Mouse (Mus musculus) testis, adult 2 months (tissue): ENCODE results near the gene Msi1. TPM values are rescaled to one million over a fixed set of nuclear protein-coding genes. Genes with fewer than 3 reads are reported as not detected.

Experiments used
- H3K27ac ChIP-seq: fragments of 200-500 bp; 2 replicates; pipeline ENCODE4 v1.5.1; 2012; ENCODE audit warnings: low read depth, low read length; ENCODE audit not compliant: control insufficient read depth, insufficient read depth
- H3K27me3 ChIP-seq: fragments of 200-500 bp; 2 replicates; pipeline ENCODE4 v1.6.1; 2012; ENCODE audit warnings: mild to moderate bottlenecking, low read length, moderate library complexity; ENCODE audit not compliant: control insufficient read depth, insufficient read depth
- H3K36me3 ChIP-seq: fragments of 200-500 bp; 2 replicates; pipeline ENCODE4 v1.6.1; 2012; ENCODE audit warnings: mild to moderate bottlenecking, low read length; ENCODE audit not compliant: control insufficient read depth, insufficient read depth
- H3K4me1 ChIP-seq: fragments of 200-500 bp; 2 replicates; pipeline ENCODE4 v1.6.1; 2012; ENCODE audit warnings: low read length; ENCODE audit not compliant: control insufficient read depth, insufficient read depth
- H3K4me3 ChIP-seq: fragments of 200-500 bp; 2 replicates; pipeline ENCODE4 v1.5.1; 2012; ENCODE audit warnings: low read depth, mild to moderate bottlenecking, low read length, moderate library complexity, mixed read lengths; ENCODE audit not compliant: control insufficient read depth
- CTCF ChIP-seq: fragments of 200-500 bp; IDR thresholded peaks from 2 replicates; pipeline ENCODE4 v1.5.1; 2012; ENCODE audit warnings: low read depth, mild to moderate bottlenecking, inconsistent platforms, low read length, moderate library complexity; ENCODE audit not compliant: control insufficient read depth, insufficient read depth, insufficient replicate concordance
- POLR2A ChIP-seq: fragments of 200-500 bp; IDR thresholded peaks from 2 replicates; pipeline ENCODE4 v1.6.1; 2012; ENCODE audit warnings: low read depth, mild to moderate bottlenecking, inconsistent platforms, low read length, moderate library complexity; ENCODE audit not compliant: control insufficient read depth
- polyA plus RNA-seq: library from polyadenylated mRNA; depleted of rRNA; stranded (reverse); fragments of >200 nt; gene quantifications from 2 replicates; pipeline ENCODE4 v1.2.3, GENCODE M21; 2012

The Msi1 gene
- polyA plus RNA-seq, 1 experiment: 61.9 TPM

DNA sequence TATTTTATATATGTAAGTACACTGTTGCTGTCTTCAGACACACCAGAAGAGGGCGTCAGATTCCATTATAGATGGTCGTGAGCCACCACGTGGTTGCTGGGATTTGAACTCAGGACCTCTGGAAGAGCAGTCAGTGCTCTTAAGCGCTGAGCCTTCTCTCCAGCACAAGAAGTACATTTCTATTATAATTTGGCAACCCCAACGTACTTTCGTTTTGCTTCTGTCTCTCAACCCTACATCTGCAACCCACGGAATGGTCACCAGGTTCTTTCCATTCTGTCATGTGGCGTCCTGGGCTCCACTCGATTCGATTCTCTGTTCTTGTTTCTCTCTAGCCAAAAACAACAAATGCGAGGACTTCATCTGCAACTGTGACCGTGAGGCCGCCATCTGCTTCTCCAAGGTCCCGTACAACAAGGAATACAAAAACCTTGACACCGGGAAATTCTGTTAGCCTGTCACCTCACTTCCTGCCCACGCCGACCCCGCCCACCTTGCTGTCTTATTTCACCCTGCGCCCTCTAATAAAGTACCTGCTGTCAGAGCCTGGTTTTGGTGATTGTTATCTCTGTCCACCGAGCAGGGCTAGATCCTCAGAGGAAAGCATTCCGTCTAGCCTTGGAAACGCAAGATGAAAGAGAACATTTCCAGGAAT lies 44.9 kb downstream of the Msi1 start:
- H3K27ac ChIP-seq: peak overlapping the region; percentile 54
- no peaks in the 10 kb centered on the region for H3K36me3 ChIP-seq
- H3K4me1 ChIP-seq: peaks cover 26% of the 10 kb centered on the region
- TF ChIP-seq CTCF (no peak), POLR2A (no peak)
- H3K27me3 ChIP-seq: no peaks in the 10 kb centered on the region; the same call in 1 of the 2 replicates
- H3K4me3 ChIP-seq: peak overlapping the region; percentile 51

DNA sequence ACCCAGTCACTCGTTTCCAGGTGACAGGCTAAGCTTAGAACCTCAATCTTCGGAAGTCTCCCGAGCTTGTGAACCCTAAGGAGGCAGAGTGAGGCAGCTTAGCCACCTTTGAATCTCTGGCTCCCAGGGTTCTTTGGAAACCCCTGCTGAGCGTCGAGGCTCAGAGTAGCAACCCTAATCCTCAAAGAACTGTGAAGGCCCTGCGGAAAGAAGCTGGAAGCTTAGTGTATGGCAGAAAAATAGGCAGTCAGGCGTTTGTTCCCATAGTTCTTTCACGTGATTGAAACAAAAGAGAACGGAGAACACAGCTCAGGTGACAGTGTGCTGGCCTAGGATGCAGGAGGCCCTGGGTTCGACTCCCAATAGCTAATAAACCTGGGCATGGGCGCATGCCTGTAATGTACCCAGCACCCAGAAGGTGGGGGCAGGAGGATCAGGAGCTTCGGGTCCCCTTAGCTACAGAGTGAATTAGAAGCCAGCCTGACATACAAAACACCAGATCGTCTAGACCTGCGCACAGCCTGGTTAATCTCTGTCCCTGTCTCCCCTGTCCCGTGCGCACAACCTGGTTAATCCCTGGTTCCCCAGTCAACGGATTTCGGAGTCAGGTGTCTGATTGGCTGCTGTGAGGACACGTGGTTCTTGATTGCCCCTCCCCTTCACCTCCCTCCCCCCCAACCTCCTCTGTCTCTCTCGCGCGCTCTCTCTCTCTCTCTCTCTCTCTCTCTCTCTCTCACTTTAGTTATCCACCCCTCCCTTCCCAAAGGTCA lies 46.1 kb downstream of the Msi1 start:
- TF ChIP-seq CTCF (no peak), POLR2A (no peak)
- H3K4me1 ChIP-seq: peaks cover 35% of the 10 kb centered on the region
- no peaks in the 10 kb centered on the region; the same call in 1 of the 2 replicates for H3K27me3 ChIP-seq
- H3K36me3 ChIP-seq: no peaks in the 10 kb centered on the region
- peak overlapping the region; percentile 74 for H3K4me3 ChIP-seq
- H3K27ac ChIP-seq: peak overlapping the region; percentile 53

DNA sequence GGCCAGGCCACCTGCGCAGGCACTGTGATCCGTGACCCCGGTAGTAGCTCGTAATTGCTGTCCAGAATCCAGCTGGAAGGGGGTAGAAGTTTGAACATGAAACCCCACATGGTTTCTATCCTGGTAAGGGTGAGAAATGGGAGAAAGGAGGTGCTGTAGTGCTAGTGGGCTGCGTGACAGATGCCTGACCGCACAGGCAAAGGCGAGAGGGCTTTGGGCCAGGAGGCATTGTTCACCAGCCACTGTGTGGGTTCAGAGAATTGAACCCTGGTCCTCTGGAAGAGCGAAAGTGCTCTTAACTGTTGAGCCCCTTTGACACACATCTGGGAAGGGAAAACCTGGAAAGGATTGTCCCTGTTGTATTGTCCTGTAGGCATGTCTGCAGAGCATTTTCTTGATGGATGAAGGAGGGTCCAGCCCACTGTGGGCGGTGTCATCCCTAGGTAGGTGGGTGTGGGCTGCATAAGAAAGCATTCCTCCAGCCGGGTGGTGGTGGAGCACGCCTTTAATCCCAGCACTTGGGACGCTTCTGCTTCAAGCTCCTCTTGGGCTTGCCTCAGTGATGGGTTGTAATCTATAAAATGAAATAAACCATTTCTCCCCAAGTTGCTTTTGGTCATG lies 46.8 kb downstream of the Msi1 start:
- TF ChIP-seq CTCF (no peak), POLR2A (no peak)
- no peaks in the 10 kb centered on the region; the same call in 1 of the 2 replicates for H3K27me3 ChIP-seq
- peak overlapping the region; percentile 74 for H3K4me3 ChIP-seq
- H3K4me1 ChIP-seq: peaks cover 32% of the 10 kb centered on the region
- H3K27ac ChIP-seq: no peak overlapping the region
- no peaks in the 10 kb centered on the region for H3K36me3 ChIP-seq

DNA sequence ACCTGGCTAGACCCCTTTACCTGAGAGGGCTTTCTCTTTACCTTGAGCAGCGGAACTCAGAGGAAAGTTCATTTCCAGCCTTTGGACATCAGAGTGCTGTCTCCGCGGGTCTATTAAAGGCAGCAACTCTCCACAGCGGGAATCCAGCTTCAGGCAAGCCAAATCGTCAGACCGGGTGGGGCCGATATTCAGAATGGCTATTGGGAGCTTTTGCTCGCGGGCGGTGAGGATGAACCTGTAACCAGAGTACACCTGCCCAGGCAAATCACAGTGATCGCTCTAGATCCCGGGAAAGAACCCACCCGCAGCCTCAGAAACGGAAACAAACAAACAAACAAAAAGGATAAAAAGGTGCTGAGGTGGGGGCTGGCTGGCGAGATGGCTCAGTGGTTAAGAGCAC lies 50.2 kb downstream of the Msi1 start:
- peak overlapping the region; percentile 47 for H3K4me3 ChIP-seq
- TF ChIP-seq POLR2A: no peak
- peaks cover 6% of the 10 kb centered on the region; the same call in 1 of the 2 replicates for H3K27me3 ChIP-seq
- H3K4me1 ChIP-seq: peaks cover 42% of the 10 kb centered on the region
- no peak overlapping the region for H3K27ac ChIP-seq
- no peaks in the 10 kb centered on the region for H3K36me3 ChIP-seq

DNA sequence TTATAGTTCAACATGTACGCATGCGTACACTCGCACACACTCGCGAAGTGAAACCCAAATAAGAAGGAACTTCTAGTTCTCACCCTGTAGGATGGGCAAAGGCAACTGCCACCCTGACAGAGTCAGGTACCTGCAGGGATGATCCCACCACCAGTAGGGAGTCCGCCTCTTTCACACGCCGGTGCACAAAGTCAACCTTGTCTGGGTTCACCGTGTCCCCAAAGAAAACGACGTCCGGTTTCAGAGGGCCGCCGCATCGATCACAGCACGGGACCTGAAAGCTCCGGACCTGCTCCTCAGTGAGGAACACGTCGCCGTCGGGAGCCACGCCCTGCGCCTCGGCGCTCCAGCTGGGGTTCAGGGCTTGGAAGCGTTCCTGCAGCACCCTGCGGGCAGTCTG lies 50.7 kb downstream of the Msi1 start:
- Histone ChIP-seq H3K27ac (no peak overlapping the region), H3K4me1 (peaks cover 38% of the 10 kb centered on the region), H3K4me3 (peak overlapping the region; percentile 85), H3K36me3 (no peaks in the 10 kb centered on the region), H3K27me3 (peaks cover 6% of the 10 kb centered on the region; the same call in 1 of the 2 replicates)
- TF ChIP-seq POLR2A (no peak), CTCF (no peak)

DNA sequence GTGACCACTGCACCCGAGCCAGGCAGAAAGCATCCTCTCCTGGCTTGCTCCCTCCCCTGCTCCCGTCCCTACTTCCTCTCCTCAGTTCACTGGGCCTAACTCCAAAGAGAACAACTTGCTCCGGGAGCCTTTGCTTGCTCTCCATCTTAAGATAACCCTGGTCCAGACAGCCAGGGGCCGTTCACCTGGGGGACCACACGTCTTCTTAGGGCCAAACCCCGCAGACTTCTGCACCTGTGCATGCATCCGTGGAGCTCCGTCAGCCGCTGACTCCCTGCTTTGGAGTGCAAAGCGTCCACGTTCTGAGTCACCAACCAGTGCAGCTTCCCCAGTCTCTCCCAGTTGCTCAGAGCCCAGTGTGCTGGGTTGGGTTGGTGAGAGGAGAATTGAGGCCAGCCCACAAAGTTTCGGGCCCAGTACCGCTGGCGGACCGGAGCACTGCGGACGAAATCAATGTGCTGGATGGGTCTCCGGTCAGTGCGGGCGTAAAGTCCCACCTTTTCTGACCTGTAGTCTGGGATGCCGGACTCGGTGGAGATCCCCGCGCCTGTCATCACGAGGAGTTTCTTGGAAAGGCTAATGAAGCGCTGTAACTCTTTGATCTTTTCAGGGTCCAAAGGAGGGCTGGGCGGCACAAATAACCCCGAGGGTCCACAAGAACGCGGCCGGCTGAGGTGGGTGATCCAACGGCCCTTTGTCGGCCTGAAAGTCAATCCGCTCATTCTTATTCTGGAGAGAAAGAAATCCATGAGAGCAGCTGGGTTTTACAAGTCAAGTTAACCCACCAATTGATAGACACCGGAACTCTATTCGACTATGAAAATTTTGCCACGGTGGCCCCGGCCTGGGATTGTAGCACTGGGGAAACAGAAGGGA lies 53.2 kb downstream of the Msi1 start:
- Histone ChIP-seq H3K36me3 (no peaks in the 10 kb centered on the region), H3K27ac (no peak overlapping the region), H3K4me1 (peaks cover 28% of the 10 kb centered on the region), H3K27me3 (peaks cover 6% of the 10 kb centered on the region; the same call in 1 of the 2 replicates), H3K4me3 (peak overlapping the region; percentile 82)
- TF ChIP-seq CTCF (no peak), POLR2A (no peak)

DNA sequence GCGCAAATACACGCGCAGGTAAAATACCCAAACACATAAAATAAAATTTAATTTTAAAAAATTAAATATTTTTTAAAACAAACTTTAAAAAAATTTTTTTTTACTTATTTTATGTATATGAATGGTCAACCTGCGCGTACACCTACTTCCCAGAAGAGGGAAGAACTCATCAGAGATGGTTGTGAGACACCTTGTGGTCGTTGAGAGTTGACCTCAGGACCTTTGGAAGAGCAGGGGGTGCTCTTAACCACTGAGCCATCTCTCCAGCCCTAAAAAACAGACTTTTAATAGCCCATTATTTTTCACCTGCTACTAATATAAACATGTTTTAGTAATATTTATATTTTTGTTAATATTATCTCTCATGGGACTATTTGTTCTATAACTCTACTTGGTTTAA lies 54.0 kb downstream of the Msi1 start:
- peak overlapping the region; percentile 82 for H3K4me3 ChIP-seq

More for the DNA sequence above, 54.0 kb downstream of the Msi1 start:
- no peak for TF ChIP-seq CTCF
- TF ChIP-seq POLR2A: no peak
- Histone ChIP-seq H3K27ac (no peak overlapping the region), H3K4me1 (peaks cover 28% of the 10 kb centered on the region), H3K36me3 (no peaks in the 10 kb centered on the region), H3K27me3 (peaks cover 6% of the 10 kb centered on the region; the same call in 1 of the 2 replicates)
